Mouse (Mus musculus): Measurements from ENCODE around the gene Rnf208.

DNA sequence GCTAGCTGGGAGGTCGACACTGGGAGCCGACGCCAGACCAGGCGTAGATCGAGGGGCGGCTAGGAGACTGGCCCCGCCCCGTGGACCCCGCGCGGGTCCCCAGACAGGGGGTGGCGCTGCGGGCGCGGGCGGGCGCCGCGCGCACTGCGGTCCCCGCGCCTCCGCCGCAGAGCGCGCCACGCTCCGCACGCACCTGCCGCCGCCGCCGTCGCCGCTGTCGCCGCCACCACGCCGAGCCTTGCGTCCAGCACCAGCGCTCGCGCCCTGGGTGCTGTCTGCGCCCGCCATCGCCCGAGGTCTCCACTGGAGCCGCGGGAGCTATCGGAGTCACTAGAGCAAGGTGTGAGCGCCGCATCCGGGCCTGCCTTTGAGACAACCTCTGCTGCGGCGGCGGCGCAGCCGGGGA, at the start of gene Rnf208, which contains the start of gene Cysrt1:
- no peak for TF ChIP-seq ZNF384 (IDR thresholded peaks at IDR 0.05; ENCODE audit: low read depth, low read length)
- TF ChIP-seq CHD2 (IDR thresholded peaks at IDR 0.05; ENCODE audit: low read depth, low read length): no peak
- TF ChIP-seq HCFC1 (IDR thresholded peaks at IDR 0.05; ENCODE audit: borderline replicate concordance, insufficient read depth, low read length): no peak

Data from ES-E14 (cell line).